Mouse (Mus musculus) stomach, embryonic 14.5 days (tissue): ENCODE results near the gene Syngr1. TPM values are rescaled to one million over a fixed set of nuclear protein-coding genes. Genes with fewer than 3 reads are reported as not detected.
"Not testable (repeated sequence)": the region's sequence is repeated elsewhere in the genome, so short reads cannot be mapped to it uniquely, and the experiment has no call there.

Experiments
- ATAC-seq: fragments of 200-750 bp; cut with Nextera tagmentation; 2 replicates; pipeline ENCODE4 v1.8.0; 2017; ENCODE audit warnings: low read depth, moderate TSS enrichment; ENCODE audit not compliant: insufficient number of reproducible peaks, insufficient read depth, low FRiP score
- H3K27ac ChIP-seq: fragments of 300-500 bp; sonication (generic); 2 replicates; pipeline ENCODE4 v1.5.1; 2014; ENCODE audit warnings: mild to moderate bottlenecking, low read length, moderate library complexity, mixed read lengths
- H3K27me3 ChIP-seq: fragments of 300-500 bp; sonication (generic); 2 replicates; pipeline ENCODE4 v1.6.1; 2014; ENCODE audit warnings: low read length, control low read depth, mixed read lengths; ENCODE audit not compliant: control insufficient read depth, insufficient read depth
- H3K36me3 ChIP-seq: fragments of 300-500 bp; sonication (generic); 2 replicates; pipeline ENCODE4 v1.6.1; 2014; ENCODE audit warnings: mild to moderate bottlenecking, control low read depth, low read length, moderate library complexity, mixed read lengths; ENCODE audit not compliant: control insufficient read depth, insufficient read depth
- H3K4me1 ChIP-seq: fragments of 300-500 bp; sonication (generic); 2 replicates; pipeline ENCODE4 v1.6.1; 2014; ENCODE audit warnings: low read length, control low read depth, mixed read lengths; ENCODE audit not compliant: control insufficient read depth, insufficient read depth
- H3K4me2 ChIP-seq: fragments of 300-500 bp; sonication (generic); replicated peaks from 2 replicates; pipeline ENCODE4 v1.6.1; 2014; ENCODE audit warnings: low read depth, low read length, control low read depth
- H3K4me3 ChIP-seq: fragments of 300-500 bp; sonication (generic); 2 replicates; pipeline ENCODE4 v1.5.1; 2014; ENCODE audit warnings: low read depth, low read length, control low read depth
- H3K9ac ChIP-seq: fragments of 300-500 bp; sonication (generic); replicated peaks from 2 replicates; pipeline ENCODE4 v1.6.1; 2014; ENCODE audit warnings: low read depth, mild to moderate bottlenecking, control low read depth, low read length, moderate library complexity, mixed read lengths
- H3K9me3 ChIP-seq: fragments of 300-500 bp; sonication (generic); 2 replicates; pipeline ENCODE4 v1.6.1; 2016; ENCODE audit warnings: low read depth, low read length, control low read depth; ENCODE audit not compliant: control insufficient read depth
- WGBS: fragments of 180-500 bp; shearing (Covaris S2); extraction: QIAGEN DNeasy Blood & Tissue Kit; methylation state at CpG from one replicate; pipeline ENCODE4 v1.1.7; 2014; 5-methylcytosine and 5-hydroxymethylcytosine counted together
- polyA plus RNA-seq: library from polyadenylated mRNA; unstranded; fragments of >200 nt; fragmentation: Nextera tagmentation; extraction: Ambion mirVana; gene quantifications from 2 replicates; pipeline ENCODE4 v1.2.1, GENCODE M21; 2014

Syngr1 gene
- polyA plus RNA-seq, 1 experiment from 2014 or later = 38.8 TPM

DNA sequence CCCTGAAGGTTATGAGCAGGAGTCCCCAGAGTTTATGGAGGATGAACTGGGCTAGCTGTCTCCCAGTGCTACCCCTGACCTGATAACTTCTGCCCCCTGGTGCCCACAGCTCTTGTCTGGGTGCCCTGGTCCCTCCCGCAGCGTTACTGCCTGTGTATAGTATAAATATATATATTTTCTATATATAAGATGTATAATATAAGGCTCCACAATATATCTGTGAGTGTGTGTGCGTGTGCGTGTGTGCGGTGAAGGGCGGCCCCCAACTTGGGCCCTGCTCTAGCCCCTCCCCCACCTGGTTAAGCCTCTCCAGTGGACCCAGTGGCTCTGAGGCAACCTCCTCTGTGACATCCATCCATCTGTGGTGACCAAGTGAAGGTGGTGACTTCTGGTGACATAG lies 27.9 kb downstream of the Syngr1 start:
- ATAC-seq = no peak
- H3K27ac ChIP-seq = no peak overlapping the region
- H3K4me2 ChIP-seq = no peak overlapping the region
- 0 out of 2 replicates have a peak, but pooled peaks cover 5% of the 10 kb centered on the region for H3K4me1 ChIP-seq
- no peaks in the 10 kb centered on the region for H3K9me3 ChIP-seq
- H3K27me3 ChIP-seq = no peaks in the 10 kb centered on the region
- 88% methylated on average over 6 of the region's 6 CpGs for WGBS
- H3K4me3 ChIP-seq = no peak overlapping the region
- H3K36me3 ChIP-seq = no peaks in the 10 kb centered on the region
- H3K9ac ChIP-seq = no peak overlapping the region

DNA sequence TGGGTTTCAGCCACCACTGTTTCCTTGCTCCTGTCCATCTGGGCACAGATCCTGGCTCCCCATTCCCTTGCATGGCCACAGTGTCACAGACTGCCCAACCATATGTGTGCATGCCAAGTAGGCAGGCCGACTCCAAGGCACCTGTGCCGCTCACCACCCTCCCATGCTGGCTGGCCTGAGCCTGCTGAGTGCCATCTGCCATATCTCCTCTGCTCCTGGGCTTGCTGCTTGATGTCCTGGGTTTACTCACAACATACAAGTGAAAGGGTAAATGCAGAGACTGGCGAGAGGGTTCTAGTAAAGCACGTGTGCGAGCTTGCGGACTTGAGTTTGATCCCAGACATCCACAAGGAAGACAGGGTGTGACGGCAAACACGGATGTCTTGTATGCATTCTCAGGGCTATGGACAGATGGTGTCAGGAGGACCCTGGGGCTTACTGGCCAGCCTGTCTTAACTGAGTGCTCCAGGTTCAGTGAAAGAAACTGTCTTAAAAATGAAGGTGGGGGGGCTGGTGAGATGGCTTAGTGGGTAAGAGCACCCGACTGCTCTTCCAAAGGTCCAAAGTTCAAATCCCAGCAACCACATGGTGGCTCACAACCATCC lies 30.7 kb downstream of the Syngr1 start:
- H3K4me1 ChIP-seq = no peaks in the 10 kb centered on the region
- no peak overlapping the region for H3K9ac ChIP-seq
- H3K9me3 ChIP-seq = no peaks in the 10 kb centered on the region
- no peak for ATAC-seq
- no peak overlapping the region for H3K27ac ChIP-seq
- no peaks in the 10 kb centered on the region for H3K36me3 ChIP-seq
- 92% methylated on average over 9 of the region's 9 CpGs for WGBS
- no peaks in the 10 kb centered on the region for H3K27me3 ChIP-seq
- H3K4me2 ChIP-seq = no peak overlapping the region
- no peak overlapping the region for H3K4me3 ChIP-seq

DNA sequence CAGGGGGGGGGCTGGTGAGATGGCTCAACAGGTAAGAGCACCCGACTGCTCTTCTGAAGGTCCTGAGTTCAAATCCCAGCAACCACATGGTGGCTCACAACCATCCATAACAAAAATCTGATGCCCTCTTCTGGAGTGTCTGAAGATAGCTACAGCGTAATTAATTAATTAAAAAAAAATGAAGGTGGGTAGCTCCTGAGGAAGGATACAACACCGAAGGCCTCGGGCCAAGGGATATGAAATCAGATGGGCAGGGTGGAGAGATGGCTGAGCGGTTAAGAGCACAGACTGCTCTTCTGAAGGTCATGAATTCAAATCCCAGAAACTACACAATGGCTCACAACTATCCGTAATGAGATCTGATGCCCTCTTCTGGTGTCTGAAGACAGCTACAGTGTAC lies 31.3 kb downstream of the Syngr1 start:
- H3K9ac ChIP-seq, H3K4me2 ChIP-seq, H3K36me3 ChIP-seq, H3K4me1 ChIP-seq, H3K27ac ChIP-seq, H3K27me3 ChIP-seq, ATAC-seq, H3K4me3 ChIP-seq, H3K9me3 ChIP-seq: not testable (repeated sequence)
- WGBS = 91% methylated on average over 6 of the region's 6 CpGs

DNA sequence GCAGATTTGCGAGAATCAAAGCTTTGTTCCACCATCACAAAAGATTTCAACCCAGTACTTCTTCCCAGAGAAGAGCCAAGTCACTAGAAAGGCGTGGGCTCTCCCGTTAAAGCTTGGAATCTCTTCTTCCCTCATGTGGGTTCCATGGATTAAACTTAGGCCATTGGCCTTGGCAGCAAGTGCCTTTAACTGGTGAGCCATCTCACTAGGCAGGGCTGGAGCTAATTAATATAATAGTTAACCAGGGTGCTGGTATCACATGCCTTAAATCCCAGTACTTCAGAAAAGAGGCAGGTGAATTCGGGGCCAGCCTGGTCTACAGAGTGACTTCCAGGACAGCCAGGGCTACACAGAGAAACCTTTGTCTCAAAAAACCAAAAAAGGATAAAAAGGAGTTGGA lies 33.5 kb downstream of the Syngr1 start:
- H3K9ac ChIP-seq = no peak overlapping the region
- no peak overlapping the region for H3K27ac ChIP-seq
- no peak for ATAC-seq
- no peaks in the 10 kb centered on the region for H3K27me3 ChIP-seq
- H3K4me2 ChIP-seq = no peak overlapping the region
- no peaks in the 10 kb centered on the region for H3K4me1 ChIP-seq
- 74% methylated on average over 4 of the region's 4 CpGs for WGBS
- H3K4me3 ChIP-seq = no peak overlapping the region
- H3K9me3 ChIP-seq = no peaks in the 10 kb centered on the region
- H3K36me3 ChIP-seq = no peaks in the 10 kb centered on the region

DNA sequence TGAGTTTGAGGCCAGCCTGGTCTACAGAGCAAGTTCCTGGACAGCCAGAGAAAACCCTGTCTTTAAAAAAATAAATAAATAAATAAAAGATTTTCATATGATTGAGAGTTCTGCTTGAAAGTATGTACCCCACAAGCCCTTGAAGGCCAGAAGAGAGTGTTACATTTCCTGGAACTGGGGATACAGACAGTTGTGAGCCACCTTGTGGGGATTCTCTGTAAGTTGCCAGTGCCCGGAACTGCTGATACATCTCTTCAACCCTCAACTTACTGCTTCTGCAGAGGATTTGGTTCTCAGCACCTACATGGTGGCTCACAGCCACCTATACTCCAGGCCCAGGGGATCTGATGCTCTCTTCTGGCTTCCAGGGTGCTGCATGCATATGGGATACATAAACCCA lies 36.1 kb downstream of the Syngr1 start:
- Histone ChIP-seq H3K9me3 (no peaks in the 10 kb centered on the region), H3K9ac (no peak overlapping the region), H3K4me2 (no peak overlapping the region), H3K36me3 (no peaks in the 10 kb centered on the region), H3K27ac (no peak overlapping the region), H3K27me3 (no peaks in the 10 kb centered on the region), H3K4me3 (no peak overlapping the region), H3K4me1 (no peaks in the 10 kb centered on the region)
- WGBS = 69% methylated on average over 1 of the region's 1 CpGs
- ATAC-seq = no peak

DNA sequence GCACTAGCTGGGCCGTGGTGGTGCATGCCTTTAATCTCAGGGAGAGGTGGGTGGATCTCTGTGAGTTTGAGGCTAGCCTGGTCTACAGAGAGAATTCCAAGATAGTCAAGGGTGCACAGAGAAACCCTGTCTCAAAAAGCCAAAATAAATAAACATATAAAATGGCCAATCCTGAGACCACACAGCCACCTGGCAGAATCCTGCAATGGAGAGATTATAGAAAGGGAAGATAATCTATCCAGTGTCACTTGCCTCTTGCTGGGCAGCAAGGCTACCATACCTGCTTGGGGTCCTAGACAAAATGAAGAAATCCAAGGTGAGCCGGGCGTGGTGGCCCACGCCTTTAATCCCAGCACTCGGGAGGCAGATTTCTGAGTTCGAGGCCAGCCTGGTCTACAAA lies 38.8 kb downstream of the Syngr1 start:
- 89% methylated on average over 6 of the region's 6 CpGs for WGBS
- Histone ChIP-seq H3K4me3 (no peak overlapping the region), H3K27ac (no peak overlapping the region), H3K27me3 (no peaks in the 10 kb centered on the region), H3K9me3 (no peaks in the 10 kb centered on the region), H3K4me2 (no peak overlapping the region), H3K4me1 (peaks cover 11% of the 10 kb centered on the region), H3K36me3 (no peaks in the 10 kb centered on the region), H3K9ac (no peak overlapping the region)
- ATAC-seq = no peak

DNA sequence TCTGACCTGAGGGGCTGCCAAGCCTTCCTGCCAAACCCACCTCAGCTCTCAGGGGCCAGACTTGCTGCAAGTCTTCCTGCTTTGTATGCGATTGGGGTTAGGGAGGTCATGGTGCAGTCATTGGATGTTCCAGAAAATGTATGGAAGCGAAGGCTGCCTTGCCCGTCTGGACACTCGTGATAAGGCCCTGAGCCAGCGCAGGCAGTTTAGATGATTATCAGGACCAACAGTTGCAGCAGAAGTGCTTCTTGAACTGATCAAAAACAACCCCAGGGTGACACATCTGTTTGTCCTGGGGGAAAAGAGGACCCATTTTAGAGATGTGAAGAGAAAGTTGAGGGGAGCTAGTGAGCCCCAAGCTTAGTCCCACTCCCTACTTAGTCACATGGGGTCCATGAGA lies 39.6 kb downstream of the Syngr1 start:
- H3K4me3 ChIP-seq = no peak overlapping the region
- H3K4me2 ChIP-seq = no peak overlapping the region
- no peaks in the 10 kb centered on the region for H3K27me3 ChIP-seq
- ATAC-seq = no peak
- H3K36me3 ChIP-seq = no peaks in the 10 kb centered on the region
- 75% methylated on average over 5 of the region's 5 CpGs for WGBS
- peaks cover 13% of the 10 kb centered on the region for H3K4me1 ChIP-seq
- H3K9me3 ChIP-seq = no peaks in the 10 kb centered on the region
- no peak overlapping the region for H3K27ac ChIP-seq
- H3K9ac ChIP-seq = no peak overlapping the region

DNA sequence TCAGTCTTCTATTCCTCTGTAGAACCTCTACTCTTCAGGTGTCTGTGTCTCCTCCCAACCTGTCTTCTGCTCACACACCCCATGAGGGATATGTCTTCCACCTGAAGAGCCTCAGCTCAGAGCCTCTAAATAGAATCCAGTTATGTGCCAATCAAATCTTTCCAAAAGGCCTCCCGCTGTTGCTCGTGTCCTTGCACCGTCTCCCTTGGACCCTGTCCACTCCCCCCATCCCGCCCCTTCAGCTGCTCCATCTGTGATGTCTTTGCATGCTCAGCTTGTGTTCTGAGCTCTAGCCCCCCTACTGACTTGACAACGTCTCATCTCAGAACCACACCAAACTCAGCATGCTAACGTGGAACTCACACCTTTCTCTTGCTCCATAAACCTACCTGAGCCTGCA lies 40.3 kb downstream of the Syngr1 start:
- ATAC-seq = no peak
- WGBS = 83% methylated on average over 6 of the region's 6 CpGs
- no peaks in the 10 kb centered on the region for H3K36me3 ChIP-seq

DNA sequence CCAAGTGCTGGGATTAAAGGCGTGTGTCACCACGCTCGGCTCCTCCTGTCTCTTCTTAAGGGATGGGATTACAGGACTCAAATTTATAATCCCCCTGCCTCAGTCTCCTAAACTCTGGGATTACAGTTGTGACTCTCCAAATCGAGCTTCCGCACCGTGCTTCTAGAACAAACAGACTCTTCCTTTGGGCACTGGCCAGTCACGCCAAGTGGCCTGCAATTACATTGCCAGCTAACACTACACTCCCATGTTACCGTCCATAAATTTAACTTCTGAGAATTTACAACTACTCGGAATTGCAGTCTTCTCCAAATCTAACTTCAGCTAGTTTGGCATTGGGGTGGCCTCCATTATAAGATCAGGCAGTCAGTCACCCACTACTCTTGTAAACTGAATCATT lies 41.3 kb downstream of the Syngr1 start:
- Histone ChIP-seq H3K4me3 (peak overlapping the region; percentile 68), H3K27me3 (no peaks in the 10 kb centered on the region), H3K27ac (peak overlapping the region; percentile 99; the same call in 1 of the 2 replicates), H3K9me3 (no peaks in the 10 kb centered on the region), H3K4me2 (peak overlapping the region; percentile 92), H3K36me3 (no peaks in the 10 kb centered on the region), H3K9ac (peak overlapping the region; percentile 85), H3K4me1 (peaks cover 23% of the 10 kb centered on the region)
- ATAC-seq = no peak
- WGBS = 81% methylated on average over 9 of the region's 9 CpGs

More for the DNA sequence above, 40.3 kb downstream of the Syngr1 start:
- Histone ChIP-seq H3K27me3 (no peaks in the 10 kb centered on the region), H3K9me3 (no peaks in the 10 kb centered on the region), H3K4me3 (no peak overlapping the region), H3K4me1 (peaks cover 19% of the 10 kb centered on the region), H3K9ac (no peak overlapping the region), H3K27ac (no peak overlapping the region), H3K4me2 (no peak overlapping the region)
